Mouse (Mus musculus) limb, embryonic 13.5 days (tissue): Measurements from ENCODE around the gene Exoc1. TPM values are rescaled to one million over a fixed set of nuclear protein-coding genes. Genes with fewer than 3 reads are reported as not detected.
A peak's percentile ranks its signal among the peaks of the same experiment; 100 is the strongest.

Experiments used
- ATAC-seq: fragments of 200-750 bp; cut with Nextera tagmentation; 2 replicates; pipeline ENCODE4 v1.8.0; 2017; ENCODE audit warnings: low read depth, moderate number of reproducible peaks, moderate TSS enrichment; ENCODE audit not compliant: low FRiP score
- H3K27ac ChIP-seq: fragments of 300-500 bp; sonication (generic); 2 replicates; pipeline ENCODE4 v1.5.1; 2015; ENCODE audit warnings: inconsistent platforms, mild to moderate bottlenecking, moderate library complexity
- H3K27me3 ChIP-seq: fragments of 300-500 bp; sonication (generic); 2 replicates; pipeline ENCODE4 v1.6.1; 2015; ENCODE audit warnings: mild to moderate bottlenecking, inconsistent platforms
- H3K36me3 ChIP-seq: fragments of 300-500 bp; sonication (generic); 2 replicates; pipeline ENCODE4 v1.6.1; 2015; ENCODE audit warnings: inconsistent platforms, mild to moderate bottlenecking, moderate library complexity
- H3K4me1 ChIP-seq: fragments of 300-500 bp; sonication (generic); 2 replicates; pipeline ENCODE4 v1.6.1; 2015; ENCODE audit warnings: inconsistent platforms
- H3K4me2 ChIP-seq: fragments of 300-500 bp; sonication (generic); replicated peaks from 2 replicates; pipeline ENCODE4 v1.6.1; 2015; ENCODE audit warnings: inconsistent platforms, mild to moderate bottlenecking, moderate library complexity
- H3K4me3 ChIP-seq: fragments of 300-500 bp; sonication (generic); 2 replicates; pipeline ENCODE4 v1.5.1; 2015; ENCODE audit warnings: moderate library complexity, mild to moderate bottlenecking, inconsistent platforms
- H3K9ac ChIP-seq: fragments of 300-500 bp; sonication (generic); 2 replicates; pipeline ENCODE4 v1.6.1; 2015; ENCODE audit warnings: mild to moderate bottlenecking, inconsistent platforms
- H3K9me3 ChIP-seq: fragments of 300-500 bp; sonication (generic); 2 replicates; pipeline ENCODE4 v1.6.1; 2016; ENCODE audit warnings: inconsistent platforms
- WGBS: fragments of 180-500 bp; shearing (Covaris S2); methylation state at CpG from one replicate; pipeline ENCODE4 v1.1.7; 2015; 5-methylcytosine and 5-hydroxymethylcytosine counted together
- polyA plus RNA-seq: library from polyadenylated mRNA; unstranded; fragments of >200 nt; fragmentation: Nextera tagmentation; extraction: Ambion mirVana; gene quantifications from 2 replicates; pipeline ENCODE4 v1.2.1, GENCODE M21; 2015

Gene Exoc1
- polyA plus RNA-seq, 1 experiment from 2014 or later: 36.4 TPM

- H3K4me1 ChIP-seq: no peaks in the 10 kb centered on the region
- H3K9me3 ChIP-seq: no peaks in the 10 kb centered on the region
- no peaks in the 10 kb centered on the region for H3K27me3 ChIP-seq
- peaks cover 73% of the 10 kb centered on the region for H3K36me3 ChIP-seq
- H3K9ac ChIP-seq: no peak overlapping the region
- no peak for ATAC-seq
- no peak overlapping the region for H3K4me2 ChIP-seq
- H3K27ac ChIP-seq: 0 out of 2 replicates have a peak overlapping the region, but pooled peaks have one; percentile 15
- WGBS: 68% methylated on average over 6 of the region's 6 CpGs
- H3K4me3 ChIP-seq: no peak overlapping the region
Measured at GRCm38 (mm10) chr5:76612867-76613499, 83.9 kb downstream of the Exoc1 start.

DNA sequence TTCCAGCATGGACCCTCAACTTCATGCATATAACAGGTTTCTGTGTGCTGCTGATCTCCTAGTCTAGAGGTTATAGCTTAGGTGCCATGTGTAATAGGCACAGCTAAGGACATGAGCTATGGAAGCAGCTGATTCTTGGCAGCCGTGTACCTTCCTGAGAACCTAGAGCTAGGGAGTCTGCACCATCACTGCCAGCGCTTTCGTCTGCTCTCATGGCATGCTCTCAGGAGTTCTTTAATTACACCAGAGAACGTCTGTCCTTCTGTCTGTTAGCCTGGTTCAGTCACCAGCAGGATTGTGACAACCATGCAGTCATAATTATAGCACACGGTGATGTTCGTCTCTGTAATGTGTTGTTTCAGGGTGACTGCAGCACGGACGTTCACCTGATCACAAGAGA lies 86.2 kb downstream of the Exoc1 start:
- H3K4me1 ChIP-seq: no peaks in the 10 kb centered on the region
- H3K27ac ChIP-seq: no peak overlapping the region
- 90% methylated on average over 8 of the region's 8 CpGs for WGBS
- no peaks in the 10 kb centered on the region for H3K9me3 ChIP-seq
- no peak overlapping the region for H3K4me2 ChIP-seq
- no peak for ATAC-seq
- H3K9ac ChIP-seq: no peak overlapping the region
- no peaks in the 10 kb centered on the region for H3K27me3 ChIP-seq
- H3K4me3 ChIP-seq: no peak overlapping the region
- peaks cover 79% of the 10 kb centered on the region for H3K36me3 ChIP-seq

- Histone ChIP-seq H3K36me3 (peaks cover 70% of the 10 kb centered on the region), H3K9me3 (no peaks in the 10 kb centered on the region), H3K27me3 (no peaks in the 10 kb centered on the region), H3K4me1 (no peaks in the 10 kb centered on the region), H3K4me2 (no peak overlapping the region), H3K4me3 (no peak overlapping the region), H3K9ac (no peak overlapping the region), H3K27ac (no peak overlapping the region)
- ATAC-seq: no peak
- 73% methylated on average over 2 of the region's 2 CpGs for WGBS
Measured at GRCm38 (mm10) chr5:76616196-76616747, 87.2 kb downstream of the Exoc1 start.

- Histone ChIP-seq H3K36me3 (peaks cover 71% of the 10 kb centered on the region), H3K9ac (no peak overlapping the region), H3K27ac (no peak overlapping the region), H3K4me2 (no peak overlapping the region), H3K9me3 (no peaks in the 10 kb centered on the region), H3K4me3 (no peak overlapping the region), H3K4me1 (no peaks in the 10 kb centered on the region), H3K27me3 (no peaks in the 10 kb centered on the region)
- WGBS: 85% methylated on average over 7 of the region's 7 CpGs
- no peak for ATAC-seq
Measured at GRCm38 (mm10) chr5:76618750-76619149, 89.6 kb downstream of the Exoc1 start.

Other genes starting within 250 kb of the Exoc1 start
- 13.9 and 16.5 TPM in 2 replicates for gene Clock, start 224.5 kb upstream of the Exoc1 start, polyA plus RNA-seq
- not detected in 2 replicates for gene Pdcl2, start 198.2 kb upstream of the Exoc1 start, polyA plus RNA-seq
- gene Nmu, start 165.5 kb upstream of the Exoc1 start, polyA plus RNA-seq: 1.4 and 2.1 TPM in 2 replicates
- gene Gm7271, start 45.3 kb upstream of the Exoc1 start, polyA plus RNA-seq: not detected in 2 replicates
- gene Cep135, start 59.4 kb downstream of the Exoc1 start, polyA plus RNA-seq: 8.7 and 9.7 TPM in 2 replicates
- gene C530008M17Rik, start 127.2 kb downstream of the Exoc1 start, polyA plus RNA-seq: 19.9 and 24.2 TPM in 2 replicates